Mouse (Mus musculus) inflammation-experienced regulatory T-cells, adult 6 months (primary cell): ENCODE data around the gene Lrba. TPM values are rescaled to one million over a fixed set of nuclear protein-coding genes. Genes with fewer than 3 reads are reported as not detected.
A peak's percentile ranks its signal among the peaks of the same experiment; 100 is the strongest.

Experiments used
- ATAC-seq: one replicate; pipeline ENCODE4 v1.8.0; 2017
- polyA plus RNA-seq, 3 experiments: library from polyadenylated mRNA; unstranded; fragments of 100-300 nt; shearing (Covaris generic); gene quantifications; one replicate each; pipeline ENCODE4 v1.2.1; 2017

The Lrba gene
- polyA plus RNA-seq, 3 experiments from 2014 or later: 11.6 to 16.3 (median 12.3) TPM

DNA sequence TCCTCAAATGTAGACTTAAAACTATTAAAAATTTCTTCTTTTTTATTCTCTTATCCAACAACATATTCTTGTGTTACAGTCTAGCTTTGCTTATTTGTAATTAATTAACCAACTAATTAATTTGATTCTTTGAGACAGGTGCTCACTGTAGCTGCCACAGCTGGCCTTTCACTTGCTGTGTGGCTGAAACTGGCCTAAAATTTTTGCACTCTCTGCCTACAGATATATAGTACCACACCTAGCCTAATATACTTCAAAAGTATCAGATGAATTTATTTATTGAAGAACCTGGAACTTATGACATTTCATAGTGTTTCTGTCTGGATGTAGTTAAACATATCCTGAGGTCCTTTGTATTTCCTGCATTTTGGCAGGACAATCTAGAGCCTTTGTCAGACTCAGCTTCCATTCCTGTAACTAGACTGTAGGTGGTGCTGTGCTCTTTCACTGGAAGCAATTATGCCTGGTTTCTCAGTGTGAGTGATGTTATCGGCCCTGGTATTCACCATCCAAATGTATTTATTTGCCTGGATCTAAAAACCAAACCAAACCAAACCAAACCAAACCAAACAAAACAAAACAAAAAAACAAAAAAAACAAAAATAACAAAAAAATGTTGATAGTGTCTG, 43.7 kb downstream of the Lrba start:
- ATAC-seq: peak; percentile 84

- no peak for ATAC-seq
These were observed 51.2 kb downstream of the Lrba start for GRCm38 (mm10) chr3:86275651-86276050.

- ATAC-seq: no peak
These were observed 66.8 kb downstream of the Lrba start for GRCm38 (mm10) chr3:86291326-86291725.

DNA sequence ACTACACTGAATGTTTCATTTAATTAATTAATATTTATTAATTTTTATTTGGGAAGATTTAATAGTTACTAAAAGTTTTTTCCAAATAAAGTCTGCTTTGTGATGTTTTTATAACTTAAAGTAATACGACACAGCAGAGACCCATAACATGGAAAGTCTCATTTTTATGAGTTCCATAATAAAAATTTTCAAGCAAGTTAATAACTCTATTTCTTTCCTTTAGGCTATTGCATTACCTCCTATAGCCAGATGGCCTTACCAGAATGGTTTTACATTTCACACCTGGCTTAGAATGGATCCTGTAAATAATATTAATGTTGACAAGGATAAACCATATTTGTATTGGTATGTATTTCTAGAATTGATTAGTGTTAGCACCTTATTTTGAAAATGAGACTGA, 70.4 kb downstream of the Lrba start:
- ATAC-seq: no peak

GRCm38 (mm10) chr3:86296214-86296613, 71.7 kb downstream of the Lrba start:
- no peak for ATAC-seq

GRCm38 (mm10) chr3:86308833-86309232, 84.4 kb downstream of the Lrba start:
- no peak for ATAC-seq

GRCm38 (mm10) chr3:86310216-86310615, 85.7 kb downstream of the Lrba start:
- no peak for ATAC-seq

DNA sequence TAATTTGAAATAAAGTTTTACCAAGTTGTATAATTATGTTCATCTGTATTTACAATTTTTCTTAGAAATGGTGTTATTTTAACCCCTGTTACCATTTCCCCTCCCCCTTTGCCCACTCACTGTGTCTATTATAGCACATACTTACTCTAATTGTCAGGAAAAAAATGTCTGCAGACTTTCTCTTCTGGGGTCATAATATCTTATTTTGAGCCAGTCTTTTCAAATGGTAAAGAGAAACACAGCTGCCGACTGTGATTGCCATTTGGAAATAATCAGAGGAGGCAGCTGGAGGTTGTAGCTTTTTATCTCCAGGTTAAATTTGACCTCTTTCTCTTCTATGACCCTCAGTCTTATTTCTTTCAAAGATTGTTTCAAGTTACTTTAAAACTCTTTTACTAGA, 86.9 kb downstream of the Lrba start:
- ATAC-seq: no peak

DNA sequence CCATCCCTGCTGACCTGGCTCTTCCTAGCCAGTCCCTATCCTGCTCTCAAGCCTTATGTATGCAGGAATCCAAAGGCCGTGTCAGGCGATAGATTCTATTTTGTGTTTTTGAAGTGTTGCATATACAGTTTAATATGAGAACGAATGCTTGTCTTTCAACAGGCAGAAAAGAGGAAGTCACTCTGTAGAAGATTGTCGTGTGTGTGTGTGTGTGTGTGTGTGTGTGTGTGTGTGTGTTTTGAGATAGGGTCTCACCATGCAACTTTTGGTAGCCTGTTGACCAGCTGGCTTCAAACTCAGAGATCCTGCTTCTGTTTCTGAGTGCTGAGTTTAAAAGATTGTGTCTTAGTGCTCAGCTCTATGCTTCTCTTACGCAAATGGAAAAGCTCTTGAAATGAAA, 93.2 kb downstream of the Lrba start:
- ATAC-seq: no peak

DNA sequence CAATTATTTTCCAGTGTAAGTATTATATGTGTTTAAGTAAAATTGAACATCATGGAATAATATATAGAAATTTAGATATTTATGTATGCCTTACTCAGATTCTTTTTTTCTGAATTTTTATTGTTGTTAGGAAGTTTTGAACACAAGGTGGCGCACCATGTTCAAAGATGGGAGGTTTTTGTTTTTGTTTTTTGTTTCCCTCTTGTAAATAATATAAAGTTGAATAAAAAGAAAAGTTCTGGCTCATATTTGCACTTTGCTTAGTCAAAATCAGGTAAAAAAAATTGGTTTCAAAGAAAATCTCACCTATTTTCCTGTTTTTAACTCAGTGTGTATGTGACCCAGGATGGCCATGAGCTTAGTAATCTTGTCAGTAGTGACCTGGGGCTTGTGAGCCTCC, 104.1 kb downstream of the Lrba start:
- no peak for ATAC-seq

- no peak for ATAC-seq
These were observed 118.8 kb downstream of the Lrba start for GRCm38 (mm10) chr3:86343261-86343660.

- no peak for ATAC-seq
These were observed 138.0 kb downstream of the Lrba start for GRCm38 (mm10) chr3:86362486-86362885.

DNA sequence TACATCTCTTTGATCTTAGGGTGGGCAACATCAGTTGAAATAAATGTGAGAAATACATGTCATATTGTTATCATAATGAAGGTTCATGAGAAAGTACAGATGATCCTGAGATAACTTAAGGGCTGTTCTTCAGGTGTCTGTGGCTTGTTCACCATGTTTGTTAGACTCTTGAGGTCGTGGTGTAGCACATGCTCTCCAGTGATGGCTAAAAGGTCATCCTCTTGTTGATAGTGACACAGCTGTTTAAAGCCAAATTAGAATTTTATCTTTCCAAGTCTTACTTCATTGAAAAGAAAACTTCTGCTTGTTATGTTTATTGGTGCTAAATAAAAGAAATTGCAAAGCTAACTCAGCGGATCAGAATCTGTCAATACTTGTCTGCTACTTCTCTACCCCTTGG, 147.0 kb downstream of the Lrba start:
- no peak for ATAC-seq

DNA sequence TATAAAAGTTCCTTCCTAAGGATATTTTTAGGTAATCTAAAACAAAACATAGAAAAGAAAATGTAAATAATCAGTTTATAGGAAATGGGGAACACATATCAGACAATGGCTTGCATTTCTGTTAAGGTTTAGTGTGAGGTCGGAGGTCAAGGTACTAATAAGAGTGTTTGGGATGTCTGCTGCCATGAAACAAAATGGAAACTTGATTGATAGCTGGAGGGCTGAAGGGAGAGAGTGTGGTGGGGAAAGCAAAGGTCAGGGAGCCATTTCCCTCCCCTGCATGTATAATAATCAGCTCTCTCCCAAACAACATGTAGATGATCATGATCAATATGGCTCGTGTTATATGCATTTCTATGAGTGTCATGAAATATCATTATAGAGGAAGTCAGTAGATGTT, 150.8 kb downstream of the Lrba start:
- no peak for ATAC-seq

DNA sequence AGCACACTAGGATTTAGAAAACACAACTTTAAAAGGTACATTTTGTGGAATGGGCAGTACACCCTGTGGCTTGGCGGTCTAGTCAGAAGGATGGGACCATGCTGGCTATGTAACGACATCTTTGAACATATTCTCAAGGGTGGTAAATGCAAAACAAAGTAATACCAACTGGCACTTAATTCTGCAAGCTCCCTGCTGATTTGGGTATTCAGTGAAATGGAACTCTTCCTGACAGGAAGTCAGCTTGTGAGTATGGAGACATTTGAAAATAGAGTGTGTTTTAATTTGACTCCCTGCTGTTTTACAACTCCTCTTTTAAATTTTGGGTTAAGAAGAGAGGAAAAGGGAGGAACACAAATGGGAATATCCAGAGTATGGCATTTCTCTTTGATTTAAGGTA, 158.1 kb downstream of the Lrba start:
- no peak for ATAC-seq

DNA sequence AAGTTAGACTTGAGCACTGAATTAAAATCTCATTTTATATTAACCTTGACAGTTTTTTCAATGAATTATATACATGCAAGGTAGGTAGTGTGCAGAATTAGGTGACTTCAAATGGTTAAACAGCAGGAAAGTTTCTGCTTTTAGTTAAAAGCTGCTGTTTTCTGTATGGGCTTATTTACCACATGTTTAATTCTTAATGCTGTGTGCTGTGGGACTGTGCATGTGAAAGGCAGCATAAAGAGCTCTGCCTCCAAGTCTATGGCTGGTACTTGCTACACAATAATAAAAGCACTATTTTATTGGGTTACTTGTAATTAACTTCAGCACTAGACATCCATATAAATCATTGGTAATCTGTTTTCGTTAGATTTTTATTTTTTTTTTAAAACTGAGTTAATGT, 160.6 kb downstream of the Lrba start:
- no peak for ATAC-seq

GRCm38 (mm10) chr3:86386246-86386645, 161.8 kb downstream of the Lrba start:
- ATAC-seq: no peak

DNA sequence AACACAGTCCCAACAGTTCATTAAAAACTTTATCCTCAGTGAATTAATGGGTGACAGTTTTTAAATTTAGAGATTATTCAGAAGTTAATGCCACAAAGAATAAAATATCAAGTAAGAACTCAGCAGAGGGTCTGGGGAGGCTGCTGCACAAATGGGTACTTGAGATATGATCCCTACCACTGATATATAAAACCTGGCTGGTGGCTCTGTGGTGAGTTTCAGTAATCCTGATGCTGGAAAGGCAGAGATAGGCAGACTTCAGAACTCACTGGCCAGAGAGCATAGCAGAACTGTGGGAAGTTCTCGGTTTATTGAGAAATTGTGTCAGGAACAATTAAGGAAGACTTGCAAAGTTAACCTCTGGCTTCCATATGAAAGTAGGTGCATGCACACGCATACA, 199.3 kb downstream of the Lrba start:
- ATAC-seq: no peak

- ATAC-seq: no peak
These were observed 202.3 kb downstream of the Lrba start for GRCm38 (mm10) chr3:86426733-86427132.

- ATAC-seq: no peak
These were observed 219.0 kb downstream of the Lrba start for GRCm38 (mm10) chr3:86443497-86443896.

GRCm38 (mm10) chr3:86451211-86451610, 226.7 kb downstream of the Lrba start:
- no peak for ATAC-seq

- no peak for ATAC-seq
These were observed 237.1 kb downstream of the Lrba start for GRCm38 (mm10) chr3:86461582-86461981.

GRCm38 (mm10) chr3:86489992-86490391, 265.5 kb downstream of the Lrba start:
- ATAC-seq: no peak

GRCm38 (mm10) chr3:86500586-86500985, 276.1 kb downstream of the Lrba start:
- ATAC-seq: no peak

GRCm38 (mm10) chr3:86518506-86519109, 294.1 kb downstream of the Lrba start:
- ATAC-seq: peak; percentile 35
